In the genomic region with DNA sequence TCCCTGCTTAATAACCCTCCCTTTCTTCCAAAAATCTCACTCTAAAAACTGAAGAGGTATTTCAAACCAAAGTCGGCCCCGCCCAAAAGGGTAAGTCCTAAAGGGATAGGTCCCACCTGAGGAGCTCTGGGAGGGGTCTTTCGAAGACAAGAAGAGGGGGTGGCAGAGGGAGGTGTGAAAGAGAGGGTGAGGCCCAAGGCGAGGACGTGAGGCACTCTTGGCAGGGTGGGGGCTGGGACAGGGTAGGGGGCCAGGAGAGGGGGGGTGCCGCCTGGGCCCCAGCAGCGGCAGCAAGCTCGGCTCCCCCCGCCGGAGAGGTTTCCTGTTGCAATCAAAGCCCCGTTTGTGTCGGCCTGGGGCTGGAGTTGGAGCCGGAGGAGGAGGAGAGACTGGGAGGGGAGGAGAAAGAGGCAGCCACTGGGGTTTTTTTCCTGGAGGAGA, we compare ENCODE assay signal across 10 mouse cellular contexts. TPM values are rescaled to one million over a fixed set of nuclear protein-coding genes. Genes with fewer than 3 reads are reported as not detected.
DNase-seq lines count a peak whose midpoint lies in the region; ATAC-seq and TF ChIP-seq lines count a peak whose summit lies in the region.
"Had no signal": no experiment of that assay in that cellular context is flagged by ENCODE, and none has a peak within 500 bp of the region (broad histone marks: within the 10 kb centered on the region; RNA-seq: fewer than 3 reads in every experiment).

No protein-coding gene starts in this region.

- TF ChIP-seq CTCF in ES-Bruce4 (IDR thresholded peaks at IDR 0.05; ENCODE audit: low read depth, low read length): no peak

- no peak for TF ChIP-seq POLR2A in ES-Bruce4 (IDR thresholded peaks at IDR 0.05; ENCODE audit: insufficient read depth, low read length)

- ATAC-seq in heart, embryonic 13.5 days (ENCODE audit: extremely low read depth, insufficient number of reproducible peaks, low FRiP score, low TSS enrichment): no peak
- ATAC-seq in limb, embryonic 11.5 days (ENCODE audit: insufficient number of reproducible peaks, low FRiP score, low TSS enrichment, low read depth): peak; percentile 48

- H3K36me3 ChIP-seq in ES-Bruce4 (ENCODE audit: control insufficient read depth, insufficient read depth, low read length, poor library complexity, severe bottlenecking): no peaks in the 10 kb centered on the region
- 0 out of 2 replicates have a peak, but pooled peaks cover 3% of the 10 kb centered on the region for H3K36me3 ChIP-seq in heart, embryonic 13.5 days
- H3K36me3 ChIP-seq in limb, embryonic 11.5 days (ENCODE audit: control insufficient read depth, insufficient read depth, low read length): no peaks in the 10 kb centered on the region

- H3K4me3 ChIP-seq in ES-Bruce4 (ENCODE audit: low read depth, low read length): peak overlapping the region; percentile 57
- H3K4me3 ChIP-seq in heart, embryonic 13.5 days: peak overlapping the region; percentile 20
- H3K4me3 ChIP-seq in limb, embryonic 11.5 days (ENCODE audit: low read depth, low read length): peak overlapping the region; percentile 65

- peaks cover 16% of the 10 kb centered on the region for H3K4me1 ChIP-seq in ES-Bruce4 (ENCODE audit: control insufficient read depth, insufficient read depth, low read length)
- peaks cover 47% of the 10 kb centered on the region for H3K4me1 ChIP-seq in heart, embryonic 13.5 days
- H3K4me1 ChIP-seq in limb, embryonic 11.5 days (ENCODE audit: control insufficient read depth, insufficient read depth, low read length): peaks cover 50% of the 10 kb centered on the region

- peak; percentile 34 to 57 for DNase-seq in adrenal gland, postnatal 36 days
- DNase-seq in adrenal gland, postnatal 4 days (ENCODE audit: low spot score in 2 of 2): no peak
- peak; percentile 84 for DNase-seq in limb, embryonic 11.5 days (ENCODE audit: low spot score)
- DNase-seq in neural tube, embryonic 10.5 days (ENCODE audit: extremely low spot score, low spot score): peak; percentile 41
- no peak for DNase-seq in spleen, adult 12 weeks (ENCODE audit: low spot score)
- no peak for DNase-seq in layer of hippocampus, adult 11-12 months (ENCODE audit: low spot score)

- no peaks in the 10 kb centered on the region for H3K9me3 ChIP-seq in ES-Bruce4 (replicated peaks; ENCODE audit: control insufficient read depth, insufficient read depth, low read length, poor library complexity, severe bottlenecking)
- no peaks in the 10 kb centered on the region for H3K9me3 ChIP-seq in heart, embryonic 13.5 days
- H3K9me3 ChIP-seq in limb, embryonic 11.5 days (ENCODE audit: control insufficient read depth, low read length): no peaks in the 10 kb centered on the region

- no peaks in the 10 kb centered on the region for H3K27me3 ChIP-seq in ES-Bruce4 (ENCODE audit: control insufficient read depth, insufficient read depth, low read length, poor library complexity, severe bottlenecking)
- peaks cover 76% of the 10 kb centered on the region for H3K27me3 ChIP-seq in heart, embryonic 13.5 days (replicated peaks)
- no peaks in the 10 kb centered on the region for H3K27me3 ChIP-seq in limb, embryonic 11.5 days (ENCODE audit: control insufficient read depth, insufficient read depth, low read length)

- peak overlapping the region; percentile 96 for H3K4me2 ChIP-seq in heart, embryonic 13.5 days
- peak overlapping the region; percentile 84 for H3K4me2 ChIP-seq in limb, embryonic 11.5 days (ENCODE audit: low read depth, severe bottlenecking)

- peak; percentile 73 for TF ChIP-seq EP300 in ES-Bruce4 (IDR thresholded peaks at IDR 0.05; ENCODE audit: insufficient read depth, low read depth, low read length)

- peak overlapping the region; percentile 90 for H3K27ac ChIP-seq in ES-Bruce4 (ENCODE audit: insufficient read depth, low read length)
- peak overlapping the region; percentile 97 for H3K27ac ChIP-seq in heart, embryonic 13.5 days (replicated peaks)
- peak overlapping the region; percentile 99 for H3K27ac ChIP-seq in limb, embryonic 11.5 days (replicated peaks; ENCODE audit: low read depth, low read length)

- H3K9ac ChIP-seq in ES-Bruce4 (ENCODE audit: low read depth, poor library complexity, severe bottlenecking): peak overlapping the region; percentile 84
- H3K9ac ChIP-seq in heart, embryonic 13.5 days: peak overlapping the region; percentile 84
- peak overlapping the region; percentile 64; the same call in 1 of the 2 replicates for H3K9ac ChIP-seq in limb, embryonic 11.5 days (ENCODE audit: low read length)

- WGBS in heart, embryonic 13.5 days: 1% methylated on average over 13 of the region's 13 CpGs
- WGBS in limb, embryonic 11.5 days: 0% methylated on average over 13 of the region's 13 CpGs

RNA-seq across cellular contexts. Expression of a gene that starts 8.0 kb away (rescaled TPM):
- total RNA-seq in adrenal gland, postnatal 36 days (2021): 10 to 100 TPM; 21.7 to 30.4 TPM
- 10 to 100 TPM; 24.8 to 28.6 TPM for total RNA-seq in adrenal gland, postnatal 4 days (2021)
- 38.6 and 42.7 TPM in 2 replicates for polyA plus RNA-seq in ES-Bruce4 (2011; ENCODE audit: insufficient read depth, insufficient read length, low read depth, missing spikeins)
- polyA plus RNA-seq in heart, embryonic 13.5 days (2015; fragmentation: Nextera tagmentation; extraction: Ambion mirVana): 9.0 and 9.1 TPM in 2 replicates
- polyA plus RNA-seq in limb, embryonic 11.5 days (2014; fragmentation: Nextera tagmentation; extraction: Ambion mirVana): 118 and 119 TPM in 2 replicates

RNA-seq across cellular contexts. Expression of a gene that starts 17.5 kb away (rescaled TPM):
- 1 to 10 TPM; 1.5 to 2.9 TPM for total RNA-seq in adrenal gland, postnatal 36 days (2021)
- 1 to 10 TPM; 1.1 to 3.6 TPM for total RNA-seq in adrenal gland, postnatal 4 days (2021)
- polyA plus RNA-seq in ES-Bruce4 (2011; ENCODE audit: insufficient read depth, insufficient read length, low read depth, missing spikeins): 3.1 and 9.7 TPM in 2 replicates
- 0.46 and 0.78 TPM in 2 replicates for polyA plus RNA-seq in heart, embryonic 13.5 days (2015; fragmentation: Nextera tagmentation; extraction: Ambion mirVana)
- polyA plus RNA-seq in limb, embryonic 11.5 days (2014; fragmentation: Nextera tagmentation; extraction: Ambion mirVana): 0.57 and 0.71 TPM in 2 replicates

RNA-seq across cellular contexts. Expression of a gene that starts 21.1 kb away (rescaled TPM):
- not detected for total RNA-seq in adrenal gland, postnatal 36 days (2021)
- total RNA-seq in adrenal gland, postnatal 4 days (2021): under 1 TPM; 0.17 to 0.31 TPM
- polyA plus RNA-seq in ES-Bruce4 (2011; ENCODE audit: insufficient read depth, insufficient read length, low read depth, missing spikeins): 0.81 and 1.1 TPM in 2 replicates
- polyA plus RNA-seq in heart, embryonic 13.5 days (2015; fragmentation: Nextera tagmentation; extraction: Ambion mirVana): not detected in 2 replicates
- 0.88 and 1.1 TPM in 2 replicates for polyA plus RNA-seq in limb, embryonic 11.5 days (2014; fragmentation: Nextera tagmentation; extraction: Ambion mirVana)
- polyA plus RNA-seq: C2C12; small intestine, adult 2 months had no signal

RNA-seq across cellular contexts. Expression of a gene that starts 30.0 kb away (rescaled TPM):
- 10 to 100 TPM; 39.0 to 40.0 TPM for total RNA-seq in adrenal gland, postnatal 36 days (2021)
- 10 to 100 TPM; 34.4 to 36.7 TPM for total RNA-seq in adrenal gland, postnatal 4 days (2021)
- polyA plus RNA-seq in ES-Bruce4 (2011; ENCODE audit: insufficient read depth, insufficient read length, low read depth, missing spikeins): 23.2 and 28.0 TPM in 2 replicates
- polyA plus RNA-seq in heart, embryonic 13.5 days (2015; fragmentation: Nextera tagmentation; extraction: Ambion mirVana): 46.1 and 46.7 TPM in 2 replicates
- polyA plus RNA-seq in limb, embryonic 11.5 days (2014; fragmentation: Nextera tagmentation; extraction: Ambion mirVana): 58.5 and 62.8 TPM in 2 replicates

RNA-seq across cellular contexts. Expression of a gene that starts 44.7 kb away (rescaled TPM):
- total RNA-seq in adrenal gland, postnatal 36 days (2021): 10 to 100 TPM; 79.0 to 83.7 TPM
- 100 to 1,000 TPM in 1 of 2 experiments, 10 to 100 TPM in 1; 90.0 to 106 TPM for total RNA-seq in adrenal gland, postnatal 4 days (2021)
- polyA plus RNA-seq in ES-Bruce4 (2011; ENCODE audit: insufficient read depth, insufficient read length, low read depth, missing spikeins): 17.8 and 19.3 TPM in 2 replicates
- polyA plus RNA-seq in heart, embryonic 13.5 days (2015; fragmentation: Nextera tagmentation; extraction: Ambion mirVana): 33.4 and 41.6 TPM in 2 replicates
- 37.3 and 37.5 TPM in 2 replicates for polyA plus RNA-seq in limb, embryonic 11.5 days (2014; fragmentation: Nextera tagmentation; extraction: Ambion mirVana)

Comparison
In these comparisons a context has a peak if more than half of its experiments do, and no peak if none do; other contexts are left out.
1. DNase-seq: peak in adrenal gland, postnatal 36 days (2 of 2), limb, embryonic 11.5 days (single experiment) and neural tube, embryonic 10.5 days (single experiment); none in adrenal gland, postnatal 4 days (0 of 2), spleen, adult 12 weeks (single experiment) and layer of hippocampus, adult 11-12 months (single experiment).
2. Peak in every context shown above with its lines, with median percentiles within 50 percentile points of each other: H3K27ac ChIP-seq, H3K4me3 ChIP-seq and H3K9ac ChIP-seq.